In genomic region chr13:95820071-95820470, GRCm38 (mm10) we compare ENCODE assay signal across 13 mouse cellular contexts.
A peak's percentile ranks its signal among the peaks of the same experiment; 100 is the strongest.
DNase-seq lines count a peak whose midpoint lies in the region; ATAC-seq lines count a peak whose summit lies in the region.
"Had no signal": no experiment of that assay in that cellular context is flagged by ENCODE, and none has a peak within 500 bp of the region (broad histone marks: within the 10 kb centered on the region; RNA-seq: fewer than 3 reads in every experiment).

No protein-coding gene starts in this region.

- DNase-seq in left cerebral cortex, adult 18-20 months (ENCODE audit: low spot score in 2 of 2) = peak; percentile 79 to 87
- no peak for DNase-seq in left cerebral cortex, postnatal 10 days (ENCODE audit: extremely low spot score in 1 of 2, low spot score in 2 of 2)
- peak; percentile 71 to 75 for DNase-seq in layer of hippocampus, postnatal 36 days
- DNase-seq in right cerebral cortex, postnatal 36 days (ENCODE audit: low spot score in 2 of 2) = peak; percentile 79 to 86
- no peak for DNase-seq in ovary, postnatal 14 days (ENCODE audit: low spot score)
- no peak for DNase-seq in c-Kit-positive CD71-positive TER-119-positive erythroid progenitor cells, embryonic 14.5 days (ENCODE audit: low spot score)
- DNase-seq: cerebellum, adult 9-10 months; heart, adult 18-20 months; kidney, adult 18-20 months; kidney, postnatal 4 days; thymus, postnatal 14 days had no signal

- intact Hi-C loops in left cerebral cortex, postnatal 10 days (cut with DNase I) = no loop called here

- ATAC-seq in frontal cortex, adult (ENCODE audit: low TSS enrichment) = peak; percentile 88
- ATAC-seq: liver, embryonic 12.5 days had no signal

Comparison
In these comparisons a context has a peak if more than half of its experiments do, and no peak if none do; other contexts are left out.
1. DNase-seq: peak in left cerebral cortex, adult 18-20 months (2 of 2), layer of hippocampus, postnatal 36 days (2 of 2) and right cerebral cortex, postnatal 36 days (2 of 2); none in left cerebral cortex, postnatal 10 days (0 of 2), ovary, postnatal 14 days (single experiment) and c-Kit-positive CD71-positive TER-119-positive erythroid progenitor cells, embryonic 14.5 days (single experiment).